Mouse (Mus musculus): ENCODE results near the gene Fam155a. TPM values are rescaled to one million over a fixed set of nuclear protein-coding genes. Genes with fewer than 3 reads are reported as not detected.

The Fam155a gene
- polyA plus RNA-seq, 2 experiments, result 0.04 to 0.10 TPM

DNA sequence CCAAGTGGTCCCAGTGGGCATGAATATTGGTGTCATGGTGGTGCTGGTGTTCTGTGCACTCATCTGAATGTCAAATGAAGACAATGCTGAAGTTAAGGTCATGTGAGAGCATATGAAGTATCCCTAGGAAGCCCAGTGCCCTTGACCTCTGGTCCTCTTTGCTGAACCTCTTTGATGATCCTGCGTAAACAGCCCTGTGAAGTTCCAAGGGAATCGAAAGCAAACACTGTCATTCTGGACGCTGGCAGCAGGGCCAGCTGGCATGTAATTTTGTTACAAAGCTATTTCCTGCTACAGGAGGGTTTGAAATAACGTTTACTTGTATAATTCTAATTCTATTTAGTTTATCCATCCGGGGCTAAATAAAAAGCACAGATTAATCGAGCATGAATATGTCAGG lies 270.2 kb downstream of the Fam155a start:
- Histone ChIP-seq H3K27ac (no peak overlapping the region), H3K4me3 (ENCODE audit: insufficient read depth in 1 of 2, low read depth in 2 of 2, low read length in 2 of 2) (no peak overlapping the region), H3K9ac (replicated peaks) (no peak overlapping the region), H3K4me2 (ENCODE audit: low read depth) (no peak overlapping the region), H3K36me3 (replicated peaks; ENCODE audit: control insufficient read depth, insufficient read depth, low read depth) (no peaks in the 10 kb centered on the region), H3K27me3 (ENCODE audit: control insufficient read depth, insufficient read depth, low read length) (no peaks in the 10 kb centered on the region), H3K4me1 (replicated peaks; ENCODE audit: control insufficient read depth in 2 of 2, insufficient read depth in 2 of 2, low read length in 1 of 2) (no peaks in the 10 kb centered on the region), H3K9me3 (ENCODE audit: control insufficient read depth, low read length) (no peaks in the 10 kb centered on the region)
- DNase-seq (ENCODE audit: low read depth in 3 of 3, low spot score in 3 of 3) (no peak), ATAC-seq (ENCODE audit: insufficient read depth) (no peak)
- 51% methylated on average over 6 of the region's 6 CpGs for WGBS (ENCODE audit: insufficient replicate concordance)
- TF ChIP-seq CTCF (IDR thresholded peaks at IDR 0.05; ENCODE audit: low read depth), result no peak
- no peak for TF ChIP-seq EP300 (IDR thresholded peaks at IDR 0.05; ENCODE audit: low read depth)

GRCm38 (mm10) chr8:9494225-9494598 lies 276.7 kb downstream of the Fam155a start:
- H3K27ac ChIP-seq, result no peak overlapping the region
- TF ChIP-seq CTCF (IDR thresholded peaks at IDR 0.05; ENCODE audit: low read depth) (no peak), EP300 (IDR thresholded peaks at IDR 0.05; ENCODE audit: low read depth) (no peak)

GRCm38 (mm10) chr8:9493557-9494224 lies 277.3 kb downstream of the Fam155a start:
- no peak overlapping the region for H3K27ac ChIP-seq
- H3K36me3 ChIP-seq (replicated peaks; ENCODE audit: control insufficient read depth, insufficient read depth, low read depth), result no peaks in the 10 kb centered on the region
- DNase-seq (ENCODE audit: low read depth in 3 of 3, low spot score in 3 of 3) (no peak), ATAC-seq (ENCODE audit: insufficient read depth) (no peak)
- WGBS (ENCODE audit: insufficient replicate concordance), result 47% methylated on average over 8 of the region's 8 CpGs
- TF ChIP-seq CTCF (IDR thresholded peaks at IDR 0.05; ENCODE audit: low read depth), result no peak
- TF ChIP-seq EP300 (IDR thresholded peaks at IDR 0.05; ENCODE audit: low read depth), result no peak
- no peaks in the 10 kb centered on the region for H3K4me1 ChIP-seq (replicated peaks; ENCODE audit: control insufficient read depth in 2 of 2, insufficient read depth in 2 of 2, low read length in 1 of 2)
- no peak overlapping the region for H3K4me3 ChIP-seq (ENCODE audit: insufficient read depth in 1 of 2, low read depth in 2 of 2, low read length in 2 of 2)
- H3K9ac ChIP-seq (replicated peaks), result no peak overlapping the region
- no peak overlapping the region for H3K4me2 ChIP-seq (ENCODE audit: low read depth)
- H3K9me3 ChIP-seq (ENCODE audit: control insufficient read depth, low read length), result no peaks in the 10 kb centered on the region
- H3K27me3 ChIP-seq (ENCODE audit: control insufficient read depth, insufficient read depth, low read length), result no peaks in the 10 kb centered on the region

More at GRCm38 (mm10) chr8:9494225-9494598, 276.7 kb downstream of the Fam155a start:
- no peaks in the 10 kb centered on the region for H3K9me3 ChIP-seq (ENCODE audit: control insufficient read depth, low read length)
- WGBS (ENCODE audit: insufficient replicate concordance), result 33% methylated on average over 1 of the region's 1 CpGs
- no peak for DNase-seq (ENCODE audit: low read depth in 3 of 3, low spot score in 3 of 3)
- H3K9ac ChIP-seq (replicated peaks), result no peak overlapping the region
- H3K4me2 ChIP-seq (ENCODE audit: low read depth), result no peak overlapping the region
- no peak for ATAC-seq (ENCODE audit: insufficient read depth)
- H3K4me3 ChIP-seq (ENCODE audit: insufficient read depth in 1 of 2, low read depth in 2 of 2, low read length in 2 of 2), result no peak overlapping the region
- no peaks in the 10 kb centered on the region for H3K36me3 ChIP-seq (replicated peaks; ENCODE audit: control insufficient read depth, insufficient read depth, low read depth)
- no peaks in the 10 kb centered on the region for H3K27me3 ChIP-seq (ENCODE audit: control insufficient read depth, insufficient read depth, low read length)
- no peaks in the 10 kb centered on the region for H3K4me1 ChIP-seq (replicated peaks; ENCODE audit: control insufficient read depth in 2 of 2, insufficient read depth in 2 of 2, low read length in 1 of 2)

DNA sequence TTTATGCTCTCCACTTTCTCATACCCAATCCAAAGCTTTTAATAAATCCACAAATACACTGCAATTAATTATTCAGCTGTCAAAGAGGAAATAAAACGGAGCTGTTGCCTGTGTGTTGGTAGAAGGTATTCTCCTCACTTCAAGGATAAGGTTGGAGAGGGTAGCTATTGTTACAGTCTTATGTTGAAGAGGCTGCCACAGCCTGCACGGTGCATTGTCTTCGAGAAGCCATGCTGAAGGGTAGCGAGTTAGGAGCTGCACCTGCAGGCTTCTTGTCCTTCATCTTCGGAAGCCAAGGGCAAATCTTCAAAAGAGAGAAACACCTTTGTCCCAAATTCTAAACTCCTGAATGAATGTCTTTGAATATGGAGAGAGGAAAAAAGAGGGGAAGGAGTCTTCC lies 288.4 kb downstream of the Fam155a start:
- no peak overlapping the region for H3K27ac ChIP-seq
- ATAC-seq (ENCODE audit: insufficient read depth), result no peak
- no peak for DNase-seq (ENCODE audit: low read depth in 3 of 3, low spot score in 3 of 3)
- no peak overlapping the region for H3K4me3 ChIP-seq (ENCODE audit: insufficient read depth in 1 of 2, low read depth in 2 of 2, low read length in 2 of 2)
- H3K27me3 ChIP-seq (ENCODE audit: control insufficient read depth, insufficient read depth, low read length), result no peaks in the 10 kb centered on the region
- H3K4me2 ChIP-seq (ENCODE audit: low read depth), result no peak overlapping the region
- no peaks in the 10 kb centered on the region for H3K4me1 ChIP-seq (replicated peaks; ENCODE audit: control insufficient read depth in 2 of 2, insufficient read depth in 2 of 2, low read length in 1 of 2)
- TF ChIP-seq CTCF (IDR thresholded peaks at IDR 0.05; ENCODE audit: low read depth), result no peak
- TF ChIP-seq EP300 (IDR thresholded peaks at IDR 0.05; ENCODE audit: low read depth), result no peak
- WGBS (ENCODE audit: insufficient replicate concordance), result 46% methylated on average over 5 of the region's 5 CpGs
- H3K9ac ChIP-seq (replicated peaks), result no peak overlapping the region
- H3K9me3 ChIP-seq (ENCODE audit: control insufficient read depth, low read length), result no peaks in the 10 kb centered on the region
- no peaks in the 10 kb centered on the region for H3K36me3 ChIP-seq (replicated peaks; ENCODE audit: control insufficient read depth, insufficient read depth, low read depth)

DNA sequence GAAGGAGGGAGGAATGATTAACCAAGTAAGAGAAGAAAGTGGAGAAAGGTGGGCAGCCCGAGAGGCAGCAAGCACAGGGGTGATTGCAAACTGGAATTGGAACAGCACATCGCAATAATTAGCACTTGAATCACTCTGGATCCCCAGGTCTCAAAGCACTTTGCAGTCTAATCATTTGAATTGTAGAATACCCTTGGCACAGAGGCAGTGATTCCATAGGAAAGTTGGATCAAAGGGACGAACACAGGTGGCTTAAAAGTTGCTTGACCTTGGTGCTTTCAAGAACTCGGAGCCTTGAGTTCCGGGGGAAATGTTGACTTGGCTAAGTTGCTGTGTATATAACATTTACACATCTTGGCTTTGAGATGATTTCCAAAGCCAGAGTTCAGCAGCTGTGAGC lies 299.7 kb downstream of the Fam155a start:
- Histone ChIP-seq H3K27me3 (ENCODE audit: control insufficient read depth, insufficient read depth, low read length) (no peaks in the 10 kb centered on the region), H3K4me3 (ENCODE audit: insufficient read depth in 1 of 2, low read depth in 2 of 2, low read length in 2 of 2) (no peak overlapping the region), H3K36me3 (replicated peaks; ENCODE audit: control insufficient read depth, insufficient read depth, low read depth) (no peaks in the 10 kb centered on the region), H3K4me2 (ENCODE audit: low read depth) (no peak overlapping the region), H3K4me1 (replicated peaks; ENCODE audit: control insufficient read depth in 2 of 2, insufficient read depth in 2 of 2, low read length in 1 of 2) (no peaks in the 10 kb centered on the region), H3K9me3 (ENCODE audit: control insufficient read depth, low read length) (no peaks in the 10 kb centered on the region), H3K27ac (no peak overlapping the region), H3K9ac (replicated peaks) (no peak overlapping the region)
- TF ChIP-seq EP300 (IDR thresholded peaks at IDR 0.05; ENCODE audit: low read depth) (no peak), CTCF (IDR thresholded peaks at IDR 0.05; ENCODE audit: low read depth) (no peak)
- WGBS (ENCODE audit: insufficient replicate concordance), result 49% methylated on average over 5 of the region's 5 CpGs
- DNase-seq (ENCODE audit: low read depth in 3 of 3, low spot score in 3 of 3) (no peak), ATAC-seq (ENCODE audit: insufficient read depth) (no peak)
